Mouse (Mus musculus): ENCODE results near the gene Slit3. TPM values are rescaled to one million over a fixed set of nuclear protein-coding genes. Genes with fewer than 3 reads are reported as not detected.

The Slit3 gene
- polyA plus RNA-seq, 1 experiment from 2014 or later, result 2.3 TPM

DNA sequence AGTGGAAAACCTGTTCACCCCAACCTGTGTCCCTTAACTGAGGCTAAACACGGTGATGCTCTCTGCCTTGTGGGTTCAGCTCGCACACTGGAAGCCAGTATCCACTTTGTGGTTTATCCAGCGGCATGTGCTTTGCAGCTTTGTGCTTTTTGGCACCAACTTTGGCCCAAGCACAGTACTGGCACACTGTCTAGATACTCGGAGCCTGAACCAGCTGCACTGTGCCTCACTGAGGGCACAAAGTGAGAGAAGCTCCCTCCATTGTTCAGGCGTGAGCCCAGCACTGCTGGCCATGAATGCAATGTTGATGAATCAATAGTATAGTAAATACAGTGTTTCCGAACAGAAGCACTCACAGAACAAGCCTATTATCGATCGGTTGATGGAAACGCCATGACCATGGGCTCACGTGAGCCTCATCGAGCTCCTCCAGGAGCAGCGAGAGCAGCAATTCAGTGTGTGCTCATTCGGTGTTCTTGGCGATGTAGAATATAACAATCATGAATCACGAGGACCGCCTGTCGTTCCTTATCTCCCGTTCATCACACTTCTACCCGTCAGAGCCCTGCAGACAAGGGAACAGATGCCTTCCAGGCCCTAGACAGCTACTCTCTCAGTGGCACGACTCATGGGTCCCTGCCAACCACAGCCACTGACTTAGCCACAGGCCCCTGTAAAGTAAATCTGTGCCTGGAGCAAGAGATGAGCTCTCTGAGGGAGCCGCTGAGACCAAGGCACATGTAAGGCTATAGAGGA lies 503.7 kb downstream of the Slit3 start:
- Histone ChIP-seq H3K4me1 (ENCODE audit: control insufficient read depth, insufficient read depth, low read length) (no peaks in the 10 kb centered on the region), H3K27ac (ENCODE audit: low read depth, low read length) (no peak overlapping the region), H3K9ac (ENCODE audit: low read length) (no peak overlapping the region), H3K36me3 (ENCODE audit: control insufficient read depth, insufficient read depth, low read length) (no peaks in the 10 kb centered on the region), H3K4me2 (ENCODE audit: low read length) (no peak overlapping the region), H3K27me3 (replicated peaks; ENCODE audit: control insufficient read depth, insufficient read depth, low read length) (no peaks in the 10 kb centered on the region), H3K9me3 (replicated peaks; ENCODE audit: control insufficient read depth, low read length) (no peaks in the 10 kb centered on the region), H3K4me3 (ENCODE audit: low read depth, low read length) (no peak overlapping the region)
- WGBS, result 80% methylated on average over 21 of the region's 21 CpGs
- DNase-seq (ENCODE audit: low spot score), result no peak
- ATAC-seq, result peak; percentile 12; the same call in 1 of the 2 replicates

DNA sequence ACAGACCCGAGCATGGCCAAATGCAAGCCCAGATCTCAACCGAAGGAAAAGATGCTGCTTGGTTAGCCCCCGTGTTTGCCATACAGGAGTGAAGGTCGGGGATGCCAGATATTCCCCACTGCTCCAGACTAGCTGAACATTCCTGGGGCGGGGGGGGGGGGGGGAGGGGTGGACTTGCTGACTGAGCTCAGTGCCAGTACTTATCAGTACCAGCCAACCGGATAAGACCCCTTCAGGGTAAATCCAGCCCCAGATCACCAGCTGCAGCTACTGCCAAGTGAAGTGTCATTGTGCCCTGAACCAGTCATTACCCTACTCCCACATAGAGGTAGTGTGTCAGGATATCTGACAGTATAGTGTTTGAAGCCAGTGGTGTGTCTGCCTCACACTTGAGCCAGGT lies 504.6 kb downstream of the Slit3 start:
- WGBS, result 75% methylated on average over 5 of the region's 6 CpGs
- H3K9ac ChIP-seq (ENCODE audit: low read length), result no peak overlapping the region
- ATAC-seq, result no peak

DNA sequence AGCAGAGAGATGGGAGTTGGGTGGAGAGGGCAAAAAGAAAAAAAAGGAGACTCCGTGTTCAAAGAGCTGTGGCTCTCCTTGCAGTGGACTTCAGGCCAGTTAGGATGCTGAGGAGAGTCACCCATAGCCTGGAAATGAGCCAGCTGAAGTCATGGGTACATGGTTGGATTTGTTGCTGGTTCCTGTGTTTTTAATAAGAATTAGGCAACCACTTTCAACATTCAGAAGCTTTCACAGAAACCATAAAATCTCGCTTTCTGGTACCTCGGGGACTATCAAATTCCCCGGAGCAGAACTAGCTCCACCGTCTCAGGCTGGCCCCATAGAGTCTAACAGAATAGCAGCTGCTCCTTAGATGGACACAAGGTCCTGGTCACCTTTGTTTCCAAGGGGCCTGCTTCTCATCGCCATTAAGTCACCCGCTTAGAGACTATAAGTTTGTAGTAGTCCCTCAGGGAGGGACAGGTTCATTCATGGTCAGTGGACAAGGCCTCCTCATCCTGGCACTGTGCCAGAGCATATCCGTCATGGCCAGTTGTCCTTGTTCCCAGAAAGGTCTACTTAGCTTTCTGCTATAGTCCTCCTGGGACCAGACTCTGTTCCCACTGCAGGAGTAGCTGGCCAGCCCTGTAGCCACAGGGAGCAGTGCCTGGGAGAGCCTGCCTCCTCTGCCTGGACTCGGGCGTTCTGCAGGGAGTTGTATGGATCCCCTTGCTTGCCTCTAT lies 505.3 kb downstream of the Slit3 start:
- no peaks in the 10 kb centered on the region for H3K4me1 ChIP-seq (ENCODE audit: control insufficient read depth, insufficient read depth, low read length)
- no peak overlapping the region for H3K4me3 ChIP-seq (ENCODE audit: low read depth, low read length)
- H3K36me3 ChIP-seq (ENCODE audit: control insufficient read depth, insufficient read depth, low read length), result no peaks in the 10 kb centered on the region
- WGBS, result 89% methylated on average over 10 of the region's 10 CpGs
- ATAC-seq (no peak), DNase-seq (ENCODE audit: low spot score) (no peak)
- H3K27me3 ChIP-seq (replicated peaks; ENCODE audit: control insufficient read depth, insufficient read depth, low read length), result no peaks in the 10 kb centered on the region
- no peaks in the 10 kb centered on the region for H3K9me3 ChIP-seq (replicated peaks; ENCODE audit: control insufficient read depth, low read length)
- H3K27ac ChIP-seq (ENCODE audit: low read depth, low read length), result no peak overlapping the region
- H3K4me2 ChIP-seq (ENCODE audit: low read length), result no peak overlapping the region
- no peak overlapping the region for H3K9ac ChIP-seq (ENCODE audit: low read length)

More for the DNA sequence above, 504.6 kb downstream of the Slit3 start:
- Histone ChIP-seq H3K27me3 (replicated peaks; ENCODE audit: control insufficient read depth, insufficient read depth, low read length) (no peaks in the 10 kb centered on the region), H3K27ac (ENCODE audit: low read depth, low read length) (no peak overlapping the region), H3K4me3 (ENCODE audit: low read depth, low read length) (no peak overlapping the region), H3K4me2 (ENCODE audit: low read length) (no peak overlapping the region), H3K9me3 (replicated peaks; ENCODE audit: control insufficient read depth, low read length) (no peaks in the 10 kb centered on the region), H3K4me1 (ENCODE audit: control insufficient read depth, insufficient read depth, low read length) (no peaks in the 10 kb centered on the region), H3K36me3 (ENCODE audit: control insufficient read depth, insufficient read depth, low read length) (no peaks in the 10 kb centered on the region)
- no peak for DNase-seq (ENCODE audit: low spot score)

DNA sequence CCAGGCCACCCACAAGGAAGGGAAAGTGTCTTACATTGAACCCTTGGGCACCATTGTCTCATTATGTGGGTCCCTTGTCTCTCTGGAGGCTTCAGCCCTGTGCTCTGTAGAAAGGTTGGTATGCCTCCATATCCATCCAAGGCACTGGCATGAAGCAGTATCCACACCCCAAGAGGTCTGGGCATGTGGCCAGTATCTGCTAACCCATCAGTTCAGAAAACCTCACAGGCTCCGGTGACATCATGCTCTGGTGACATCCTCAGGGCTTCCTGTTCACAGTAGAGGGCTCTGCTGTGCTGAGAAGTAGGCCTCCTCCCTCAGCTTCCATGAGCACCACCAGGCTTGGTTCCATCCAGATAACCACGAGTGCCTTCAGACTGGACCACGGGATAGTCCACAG lies 506.8 kb downstream of the Slit3 start:
- Histone ChIP-seq H3K4me3 (ENCODE audit: low read depth, low read length) (no peak overlapping the region), H3K4me2 (ENCODE audit: low read length) (no peak overlapping the region), H3K9ac (ENCODE audit: low read length) (no peak overlapping the region), H3K4me1 (ENCODE audit: control insufficient read depth, insufficient read depth, low read length) (no peaks in the 10 kb centered on the region), H3K27ac (ENCODE audit: low read depth, low read length) (no peak overlapping the region), H3K27me3 (replicated peaks; ENCODE audit: control insufficient read depth, insufficient read depth, low read length) (no peaks in the 10 kb centered on the region), H3K9me3 (replicated peaks; ENCODE audit: control insufficient read depth, low read length) (no peaks in the 10 kb centered on the region), H3K36me3 (ENCODE audit: control insufficient read depth, insufficient read depth, low read length) (no peaks in the 10 kb centered on the region)
- DNase-seq (ENCODE audit: low spot score) (no peak), ATAC-seq (no peak)
- 87% methylated on average over 3 of the region's 3 CpGs for WGBS

DNA sequence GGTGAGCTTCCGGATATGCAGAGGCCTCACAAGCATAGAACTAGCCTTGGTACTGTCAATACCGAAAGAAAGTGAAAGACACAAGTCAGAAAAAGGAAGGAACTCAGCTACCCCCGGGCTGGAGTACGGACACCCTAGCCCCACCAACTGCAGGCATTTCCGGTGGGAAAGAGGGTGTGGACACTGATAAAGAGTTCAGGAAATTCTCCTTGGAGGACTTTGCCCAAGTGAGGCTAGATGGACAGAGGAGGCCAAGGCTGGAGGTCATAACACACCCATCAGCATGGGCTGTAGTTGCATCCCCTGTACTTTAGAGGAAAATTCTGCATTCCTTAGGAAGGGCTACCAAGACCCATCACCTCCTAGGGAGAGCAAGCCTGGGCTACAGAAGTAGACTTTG lies 511.2 kb downstream of the Slit3 start:
- Histone ChIP-seq H3K4me3 (ENCODE audit: low read depth, low read length) (no peak overlapping the region), H3K27me3 (replicated peaks; ENCODE audit: control insufficient read depth, insufficient read depth, low read length) (no peaks in the 10 kb centered on the region), H3K4me1 (ENCODE audit: control insufficient read depth, insufficient read depth, low read length) (no peaks in the 10 kb centered on the region), H3K9me3 (replicated peaks; ENCODE audit: control insufficient read depth, low read length) (no peaks in the 10 kb centered on the region), H3K9ac (ENCODE audit: low read length) (no peak overlapping the region), H3K4me2 (ENCODE audit: low read length) (no peak overlapping the region), H3K36me3 (ENCODE audit: control insufficient read depth, insufficient read depth, low read length) (no peaks in the 10 kb centered on the region), H3K27ac (ENCODE audit: low read depth, low read length) (no peak overlapping the region)
- 90% methylated on average over 5 of the region's 5 CpGs for WGBS
- ATAC-seq (no peak), DNase-seq (ENCODE audit: low spot score) (no peak)

DNA sequence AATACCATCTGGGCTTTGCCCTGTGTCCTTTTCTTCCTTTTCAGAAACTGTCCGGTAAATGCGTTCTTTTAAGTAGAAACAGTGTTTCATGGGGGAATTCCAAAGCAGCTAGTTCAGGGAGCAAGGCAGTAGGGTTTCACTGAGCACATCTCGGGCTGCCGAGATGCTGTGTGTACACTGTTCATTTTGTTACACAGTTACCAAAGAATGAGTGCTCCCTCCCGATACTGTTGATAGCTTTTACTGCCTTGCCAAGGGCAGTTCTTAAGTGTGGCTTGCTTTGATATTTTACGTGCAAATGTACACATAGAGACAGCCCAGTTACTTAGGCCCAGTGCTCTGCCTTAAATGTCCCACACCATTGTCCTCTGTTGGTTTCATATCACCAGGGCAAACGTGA lies 516.1 kb downstream of the Slit3 start:
- no peak for DNase-seq (ENCODE audit: low spot score)
- WGBS, result 76% methylated on average over 7 of the region's 7 CpGs
- no peaks in the 10 kb centered on the region for H3K4me1 ChIP-seq (ENCODE audit: control insufficient read depth, insufficient read depth, low read length)
- no peaks in the 10 kb centered on the region for H3K36me3 ChIP-seq (ENCODE audit: control insufficient read depth, insufficient read depth, low read length)
- H3K27ac ChIP-seq (ENCODE audit: low read depth, low read length), result no peak overlapping the region
- no peak for ATAC-seq
- no peaks in the 10 kb centered on the region for H3K9me3 ChIP-seq (replicated peaks; ENCODE audit: control insufficient read depth, low read length)
- H3K4me2 ChIP-seq (ENCODE audit: low read length), result no peak overlapping the region
- no peak overlapping the region for H3K9ac ChIP-seq (ENCODE audit: low read length)
- H3K4me3 ChIP-seq (ENCODE audit: low read depth, low read length), result no peak overlapping the region
- no peaks in the 10 kb centered on the region for H3K27me3 ChIP-seq (replicated peaks; ENCODE audit: control insufficient read depth, insufficient read depth, low read length)

DNA sequence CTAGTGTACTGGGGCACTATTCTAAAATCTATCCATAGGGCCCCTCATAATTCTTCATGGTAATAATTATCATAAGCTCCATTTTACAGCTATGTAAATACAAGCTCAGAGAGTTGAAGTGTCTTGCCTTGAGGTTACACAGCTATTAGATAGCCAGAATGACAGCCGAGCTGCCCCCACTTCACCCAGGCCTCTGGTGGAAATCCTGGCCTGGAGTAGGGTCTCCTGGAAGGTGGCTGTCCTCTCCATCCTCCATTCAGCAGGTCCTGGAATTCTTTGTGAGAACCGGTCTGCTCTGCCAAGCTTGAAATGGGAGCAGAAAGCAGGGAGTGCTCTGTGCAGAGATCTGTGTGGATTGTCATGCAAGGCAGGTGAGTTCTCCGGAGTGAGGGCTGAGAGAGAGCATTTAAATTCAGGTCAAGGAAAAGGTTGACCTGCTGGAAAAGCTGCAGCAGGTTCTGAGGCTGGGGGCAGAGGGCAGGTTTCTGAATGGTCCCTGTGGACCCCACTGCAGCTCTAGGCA lies 517.9 kb downstream of the Slit3 start:
- H3K27ac ChIP-seq (ENCODE audit: low read depth, low read length), result no peak overlapping the region
- H3K27me3 ChIP-seq (replicated peaks; ENCODE audit: control insufficient read depth, insufficient read depth, low read length), result no peaks in the 10 kb centered on the region
- no peak overlapping the region for H3K9ac ChIP-seq (ENCODE audit: low read length)
- no peak overlapping the region for H3K4me2 ChIP-seq (ENCODE audit: low read length)
- no peaks in the 10 kb centered on the region for H3K9me3 ChIP-seq (replicated peaks; ENCODE audit: control insufficient read depth, low read length)
- no peaks in the 10 kb centered on the region for H3K4me1 ChIP-seq (ENCODE audit: control insufficient read depth, insufficient read depth, low read length)
- 21% methylated on average over 3 of the region's 3 CpGs for WGBS
- DNase-seq (ENCODE audit: low spot score) (no peak), ATAC-seq (no peak)
- no peaks in the 10 kb centered on the region for H3K36me3 ChIP-seq (ENCODE audit: control insufficient read depth, insufficient read depth, low read length)
- H3K4me3 ChIP-seq (ENCODE audit: low read depth, low read length), result no peak overlapping the region

DNA sequence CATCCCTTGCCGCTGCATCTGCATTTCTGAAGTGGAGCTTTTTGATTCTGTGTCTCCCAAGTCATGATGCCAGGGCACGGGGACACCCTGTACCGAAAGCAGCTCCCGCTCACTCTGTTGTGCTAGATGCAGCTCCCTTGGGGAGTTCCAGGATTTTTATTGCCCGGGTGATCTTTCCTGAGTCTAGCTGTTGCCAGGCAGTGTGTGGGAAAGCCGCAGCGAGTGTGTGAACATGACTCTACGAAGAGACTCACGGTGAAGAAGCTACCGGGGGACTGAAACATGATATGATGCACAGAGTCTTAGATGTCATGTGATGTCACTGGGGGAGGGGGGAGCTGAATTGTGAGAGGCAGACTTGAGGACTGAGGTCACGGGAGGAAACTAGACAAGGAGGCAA lies 518.4 kb downstream of the Slit3 start:
- Histone ChIP-seq H3K27ac (ENCODE audit: low read depth, low read length) (no peak overlapping the region), H3K4me2 (ENCODE audit: low read length) (no peak overlapping the region), H3K36me3 (ENCODE audit: control insufficient read depth, insufficient read depth, low read length) (no peaks in the 10 kb centered on the region), H3K9ac (ENCODE audit: low read length) (no peak overlapping the region), H3K9me3 (replicated peaks; ENCODE audit: control insufficient read depth, low read length) (no peaks in the 10 kb centered on the region), H3K4me3 (ENCODE audit: low read depth, low read length) (no peak overlapping the region), H3K27me3 (replicated peaks; ENCODE audit: control insufficient read depth, insufficient read depth, low read length) (no peaks in the 10 kb centered on the region), H3K4me1 (ENCODE audit: control insufficient read depth, insufficient read depth, low read length) (no peaks in the 10 kb centered on the region)
- no peak for DNase-seq (ENCODE audit: low spot score)
- ATAC-seq, result no peak
- WGBS, result 41% methylated on average over 11 of the region's 11 CpGs

DNA sequence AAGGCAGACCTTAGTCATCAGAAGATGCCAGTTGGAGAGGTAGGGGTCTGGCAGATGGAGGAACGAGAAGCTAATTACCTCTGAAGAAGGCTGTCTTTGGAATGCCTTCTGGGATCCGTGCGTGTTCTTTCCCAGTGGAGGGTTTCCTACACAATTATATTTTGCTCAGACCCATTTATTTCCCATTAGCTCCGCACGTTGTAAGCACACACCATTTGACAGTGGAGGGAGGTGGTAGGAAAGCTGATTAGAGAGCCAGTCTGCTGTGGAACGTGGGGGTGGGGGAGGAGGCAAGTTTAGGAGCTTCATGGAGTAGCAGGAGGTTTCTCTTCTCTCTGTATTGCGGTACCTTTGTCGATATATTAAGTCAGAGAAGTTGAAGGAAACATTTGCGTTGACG lies 530.3 kb downstream of the Slit3 start:
- no peak overlapping the region for H3K9ac ChIP-seq (ENCODE audit: low read length)
- ATAC-seq, result no peak
- no peak for DNase-seq (ENCODE audit: low spot score)
- H3K4me2 ChIP-seq (ENCODE audit: low read length), result no peak overlapping the region
- no peaks in the 10 kb centered on the region for H3K9me3 ChIP-seq (replicated peaks; ENCODE audit: control insufficient read depth, low read length)
- H3K4me3 ChIP-seq (ENCODE audit: low read depth, low read length), result no peak overlapping the region
- 75% methylated on average over 10 of the region's 10 CpGs for WGBS
- H3K4me1 ChIP-seq (ENCODE audit: control insufficient read depth, insufficient read depth, low read length), result no peaks in the 10 kb centered on the region
- no peaks in the 10 kb centered on the region for H3K36me3 ChIP-seq (ENCODE audit: control insufficient read depth, insufficient read depth, low read length)
- H3K27ac ChIP-seq (ENCODE audit: low read depth, low read length), result no peak overlapping the region
- no peaks in the 10 kb centered on the region for H3K27me3 ChIP-seq (replicated peaks; ENCODE audit: control insufficient read depth, insufficient read depth, low read length)
